Mouse (Mus musculus) heart, postnatal 0 days (tissue): ENCODE results near the gene Ulk4.

Experiments
- CTCF ChIP-seq: IDR thresholded peaks from 2 replicates; pipeline ENCODE4 v1.5.1; 2016; ENCODE audit warnings: antibody characterized with exemption, control low read depth, low read depth
- EP300 ChIP-seq: IDR thresholded peaks from 2 replicates; pipeline ENCODE4 v1.6.1; 2016; ENCODE audit warnings: antibody characterized with exemption, low read depth

DNA sequence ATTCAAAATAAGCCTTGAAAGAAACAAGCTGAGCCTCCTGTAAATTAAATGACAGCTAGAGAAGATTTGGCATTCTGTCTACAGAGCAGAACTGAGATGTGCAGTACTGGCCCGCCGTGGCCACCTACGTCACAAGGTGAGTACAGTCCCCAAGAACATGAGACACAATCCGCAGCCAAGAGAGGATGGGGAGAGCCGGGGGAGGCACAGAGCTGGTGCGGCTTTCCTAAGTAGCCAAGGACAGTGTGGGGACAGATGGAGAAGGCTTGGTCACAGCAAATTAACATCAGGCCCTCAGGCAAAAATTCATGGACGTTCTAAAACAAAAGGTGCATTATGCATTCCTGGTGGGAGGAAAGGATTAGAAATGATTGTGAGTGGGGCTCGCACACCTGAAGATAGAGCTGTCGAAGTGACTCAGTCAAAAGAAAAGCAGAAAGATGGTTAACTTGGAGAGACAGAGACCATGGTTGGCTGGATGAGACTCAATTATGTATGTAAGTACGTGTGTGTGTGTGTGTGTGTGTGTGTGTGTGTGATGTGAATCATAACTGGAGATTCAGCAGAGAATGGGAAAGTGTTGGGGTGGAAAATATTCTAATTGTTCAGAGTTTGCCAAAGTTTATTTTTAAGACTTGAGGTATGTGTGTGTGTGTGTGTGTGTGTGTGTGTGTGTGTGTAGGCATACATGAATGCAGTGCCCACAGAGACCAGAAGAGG lies 185.8 kb downstream of the Ulk4 start:
- no peak for TF ChIP-seq EP300
- TF ChIP-seq CTCF, result no peak
